Mouse (Mus musculus) B cell, adult 67 days (primary cell): ENCODE measurements around the gene Hnrnpm. TPM values are rescaled to one million over a fixed set of nuclear protein-coding genes. Genes with fewer than 3 reads are reported as not detected.

Source experiments
- total RNA-seq, 2 experiments: library from RNA; stranded (reverse); gene quantifications; 4 replicates each; pipeline ENCODE4 v1.2.4; 2023

Hnrnpm gene
- total RNA-seq: 100 to 1,000 TPM; 357 to 366 TPM

DNA sequence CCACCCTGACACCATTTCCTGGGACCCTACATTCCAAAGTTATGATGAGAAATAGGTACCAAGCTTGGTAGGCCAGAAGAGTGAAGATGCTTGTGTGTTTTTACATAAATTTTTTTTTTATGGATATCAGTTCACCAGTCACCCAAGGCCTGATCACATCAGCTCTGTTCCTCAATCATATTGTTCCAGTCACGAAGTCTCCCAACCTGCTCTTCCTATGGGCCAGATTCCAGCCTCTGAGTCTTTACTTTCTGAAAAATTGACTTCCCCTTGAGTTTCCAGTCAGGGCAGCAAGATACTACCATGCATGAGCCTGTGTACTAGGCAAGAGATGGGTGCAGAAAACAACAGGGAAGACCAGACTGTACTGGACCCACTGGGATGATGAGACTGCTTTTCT, at the start of gene Hnrnpm:
Gene Hnrnpm, minus strand, starts transcription at position 101 of the 400 bp plus-strand sequence.

GRCm38 (mm10) chr17:33718384-33718881, 31.8 kb upstream of the Hnrnpm start, which contains the start of gene March2:
March2 (minus strand) TSS chr17:33718670.

GRCm38 (mm10) chr17:33637516-33638276, 49.0 kb downstream of the Hnrnpm start, which contains the start of gene Pram1:
Pram1 (plus strand) TSS chr17:33638056.

DNA sequence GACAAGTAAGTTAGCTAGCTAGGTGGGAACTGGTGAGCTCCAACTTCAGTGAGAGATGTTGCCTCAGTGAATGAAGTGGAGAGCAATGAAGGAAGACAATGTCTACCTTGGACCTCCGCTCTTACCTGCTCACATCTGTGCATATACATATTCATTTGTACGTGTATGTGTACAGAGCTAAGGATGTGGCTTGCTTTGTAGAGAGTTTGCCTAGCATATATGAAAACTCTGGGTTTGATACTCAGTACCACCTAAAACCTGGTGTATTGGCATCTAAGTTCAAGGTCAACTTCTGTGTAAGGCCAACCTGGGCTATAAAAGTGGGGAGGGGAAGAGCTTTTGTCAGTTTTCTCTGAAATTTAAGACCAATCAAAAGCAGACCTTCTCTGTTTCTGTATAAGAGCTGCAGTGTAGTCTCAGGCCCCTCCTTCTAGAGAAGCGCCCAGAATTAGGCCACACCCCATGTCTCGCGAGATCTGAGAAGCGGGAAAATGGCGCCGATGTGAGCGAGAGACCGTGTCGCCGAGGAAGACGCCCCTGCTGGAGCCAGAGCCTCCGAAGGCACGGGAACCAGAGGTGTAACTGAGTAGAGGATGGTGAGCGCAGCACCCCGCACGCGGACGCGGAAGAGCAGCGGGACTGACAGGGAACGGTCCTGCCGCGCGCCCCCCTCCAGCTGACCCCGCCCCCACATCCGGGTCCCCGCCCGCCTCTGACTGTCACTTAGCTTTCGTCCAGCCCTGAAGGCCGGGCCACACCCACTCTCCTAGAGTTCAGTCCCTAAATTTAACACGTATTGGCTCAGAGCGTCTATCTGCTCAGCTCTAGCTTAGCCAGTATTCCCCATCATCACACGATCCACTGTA, 57.8 kb downstream of the Hnrnpm start, which contains the start of gene Zfp414:
Gene Zfp414, plus strand, starts transcription at position 470 of the 866 bp plus-strand sequence.

Other genes starting within 250 kb of the Hnrnpm start
- 10 to 100 TPM; 84.2 to 91.8 TPM for gene Adamts10, start 162.7 kb downstream of the Hnrnpm start, total RNA-seq
- 10 to 100 TPM; 16.7 to 23.1 TPM for gene Myo1f, start 131.2 kb downstream of the Hnrnpm start, total RNA-seq
- gene Zfp414, start 57.8 kb downstream of the Hnrnpm start, total RNA-seq: 10 to 100 TPM; 36.3 to 61.0 TPM
- gene Pram1, start 48.8 kb downstream of the Hnrnpm start, total RNA-seq: 1 to 10 TPM; 1.1 to 4.8 TPM
- gene March2, start 31.8 kb upstream of the Hnrnpm start, total RNA-seq: 10 to 100 TPM; 46.9 to 54.2 TPM
- 100 to 1,000 TPM; 199 to 206 TPM for gene Rab11b, start 73.7 kb upstream of the Hnrnpm start, total RNA-seq
- under 1 TPM in 1 of 2 experiments, not detected in 1; 0.15 TPM for gene Angptl4, start 95.0 kb upstream of the Hnrnpm start, total RNA-seq
- 1 to 10 TPM in 1 of 2 experiments, under 1 TPM in 1; 0.74 to 3.9 TPM for gene Kank3, start 123.7 kb upstream of the Hnrnpm start, total RNA-seq
- 1,000 to 10,000 TPM; 3,497 to 3,557 TPM for gene Rps28, start 137.7 kb upstream of the Hnrnpm start, total RNA-seq
- gene Ndufa7, start 137.7 kb upstream of the Hnrnpm start, total RNA-seq: 100 to 1,000 TPM; 143 to 152 TPM
- 1 to 10 TPM; 4.5 to 7.4 TPM for gene Cd320, start 156.2 kb upstream of the Hnrnpm start, total RNA-seq
- not detected for gene Gm7029, start 187.0 kb upstream of the Hnrnpm start, total RNA-seq
- gene Kifc1, start 203.8 kb upstream of the Hnrnpm start, total RNA-seq: 1 to 10 TPM; 3.7 to 4.7 TPM
- gene Platr17, start 218.3 kb upstream of the Hnrnpm start, total RNA-seq: under 1 TPM; 0.74 to 0.96 TPM
- gene Daxx, start 222.6 kb upstream of the Hnrnpm start, total RNA-seq: 10 to 100 TPM; 56.7 to 66.7 TPM
- gene Tapbp, start 229.0 kb upstream of the Hnrnpm start, total RNA-seq: 100 to 1,000 TPM; 452 to 506 TPM
- gene Zbtb22, start 229.0 kb upstream of the Hnrnpm start, total RNA-seq: 10 to 100 TPM; 34.9 to 41.2 TPM
- 100 to 1,000 TPM; 191 to 196 TPM for gene Rgl2, start 242.7 kb upstream of the Hnrnpm start, total RNA-seq